Mouse (Mus musculus) kidney, adult 8-10 months (tissue): ENCODE measurements around the gene Asprv1.

Experiments used
- DNase-seq, 2 experiments: peaks; one replicate each; pipeline ENCODE4 v3.0.0; 2022

Gene Asprv1

DNA sequence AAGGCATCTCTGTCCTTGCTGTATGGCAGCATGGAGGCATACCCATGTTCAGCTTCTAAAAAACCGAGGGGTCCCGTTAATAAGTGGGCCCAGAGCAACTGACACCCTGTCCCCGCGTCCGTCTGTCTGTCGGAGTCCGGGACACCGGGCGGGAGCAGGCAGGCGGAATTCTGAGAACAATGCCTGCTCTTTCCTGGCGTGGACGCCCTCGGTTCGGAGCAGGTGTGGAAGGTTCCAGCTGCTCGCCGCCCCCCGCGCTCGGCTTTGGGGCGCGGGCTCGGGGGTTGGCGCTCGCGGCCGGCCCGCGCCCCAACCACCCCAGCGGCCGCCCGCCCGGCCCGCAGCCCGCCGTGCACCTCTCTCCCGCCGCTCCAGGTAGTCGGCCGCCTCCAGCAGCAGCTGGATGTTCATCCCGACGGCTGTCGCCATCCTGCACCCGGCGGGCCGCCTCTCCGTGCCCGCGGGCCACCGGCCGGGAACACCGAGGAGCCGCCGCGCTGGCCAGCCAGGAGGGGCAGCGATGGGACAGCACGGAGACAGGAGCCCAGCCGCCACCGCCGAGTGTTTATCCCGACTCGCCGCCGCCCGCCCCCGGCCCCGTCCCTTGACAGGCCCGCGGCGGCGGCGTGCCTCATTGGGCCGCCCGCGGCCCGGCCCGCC, 40.7 kb downstream of the Asprv1 start, which contains the start of gene Mxd1:
Gene Mxd1, minus strand, starts transcription at position 582 of the 660 bp plus-strand sequence.
- no peak for DNase-seq

- DNase-seq = peak; percentile 100
Measured at GRCm38 (mm10) chr6:86669240-86669727, 41.3 kb downstream of the Asprv1 start.

- DNase-seq = peak; percentile 45 to 78
Measured at GRCm38 (mm10) chr6:86670873-86671272, 42.9 kb downstream of the Asprv1 start.

GRCm38 (mm10) chr6:86678341-86678740, 50.4 kb downstream of the Asprv1 start:
- DNase-seq = peak; percentile 68 to 76
